Mouse (Mus musculus) stomach, embryonic 16.5 days (tissue): ENCODE data around the gene Cxcr2. TPM values are rescaled to one million over a fixed set of nuclear protein-coding genes. Genes with fewer than 3 reads are reported as not detected.

Experiments used
- ATAC-seq: fragments of 200-750 bp; cut with Nextera tagmentation; 2 replicates; pipeline ENCODE4 v1.8.0; 2017; ENCODE audit warnings: moderate number of reproducible peaks, moderate TSS enrichment; ENCODE audit not compliant: insufficient read depth, low FRiP score
- H3K27ac ChIP-seq: fragments of 300-500 bp; sonication (generic); 2 replicates; pipeline ENCODE4 v1.5.1; 2014; ENCODE audit warnings: low read length
- H3K27me3 ChIP-seq: fragments of 300-500 bp; sonication (generic); 2 replicates; pipeline ENCODE4 v1.6.1; 2014; ENCODE audit warnings: low read length, control low read depth, mixed read lengths; ENCODE audit not compliant: control insufficient read depth, insufficient read depth
- H3K36me3 ChIP-seq: fragments of 300-500 bp; sonication (generic); 2 replicates; pipeline ENCODE4 v1.6.1; 2014; ENCODE audit warnings: low read length; ENCODE audit not compliant: control insufficient read depth, insufficient read depth
- H3K4me1 ChIP-seq: fragments of 300-500 bp; sonication (generic); 2 replicates; pipeline ENCODE4 v1.6.1; 2014; ENCODE audit warnings: low read length, control low read depth, mixed read lengths; ENCODE audit not compliant: control insufficient read depth, insufficient read depth
- H3K4me2 ChIP-seq: fragments of 300-500 bp; sonication (generic); 2 replicates; pipeline ENCODE4 v1.6.1; 2014; ENCODE audit warnings: low read depth, low read length, mixed read lengths
- H3K4me3 ChIP-seq: fragments of 300-500 bp; sonication (generic); replicated peaks from 2 replicates; pipeline ENCODE4 v1.5.1; 2014; ENCODE audit warnings: mild to moderate bottlenecking, low read length
- H3K9ac ChIP-seq: fragments of 300-500 bp; sonication (generic); 2 replicates; pipeline ENCODE4 v1.6.1; 2014; ENCODE audit warnings: low read length
- H3K9me3 ChIP-seq: fragments of 300-500 bp; sonication (generic); replicated peaks from 2 replicates; pipeline ENCODE4 v1.6.1; 2016; ENCODE audit warnings: low read length, control low read depth; ENCODE audit not compliant: control insufficient read depth
- WGBS: fragments of 180-500 bp; shearing (Covaris S2); extraction: QIAGEN DNeasy Blood & Tissue Kit; methylation state at CpG from one replicate; pipeline ENCODE4 v1.1.7; 2014; 5-methylcytosine and 5-hydroxymethylcytosine counted together
- polyA plus RNA-seq: library from polyadenylated mRNA; unstranded; fragments of >200 nt; fragmentation: Nextera tagmentation; extraction: Ambion mirVana; gene quantifications from 2 replicates; pipeline ENCODE4 v1.2.1, GENCODE M21; 2015

Gene Cxcr2
- polyA plus RNA-seq, 1 experiment from 2014 or later, result 0.94 TPM

DNA sequence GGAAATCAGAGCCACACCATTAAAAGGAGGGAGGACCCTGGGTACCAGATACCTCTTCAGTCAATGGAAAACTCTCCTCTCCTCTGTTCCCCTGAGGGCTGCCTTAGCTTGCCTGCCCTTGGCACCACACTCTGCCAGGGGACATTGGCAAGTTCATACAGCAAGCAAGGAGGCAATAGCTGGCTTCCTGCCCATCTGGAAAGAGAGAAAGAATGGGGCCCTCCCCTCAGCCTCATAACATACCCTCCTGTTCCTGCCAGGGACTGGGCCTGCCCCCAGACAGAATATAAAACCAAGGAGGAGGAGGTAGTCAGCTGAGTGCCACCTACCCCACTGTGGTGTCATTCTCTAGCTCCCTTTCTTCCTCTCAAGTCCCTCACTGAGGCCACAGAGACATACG, 34.7 kb upstream of the Cxcr2 start:
- no peak overlapping the region for H3K27ac ChIP-seq
- no peak for ATAC-seq
- no peak overlapping the region for H3K4me3 ChIP-seq
- H3K4me1 ChIP-seq, result no peaks in the 10 kb centered on the region
- 87% methylated on average over 1 of the region's 1 CpGs for WGBS
- no peaks in the 10 kb centered on the region for H3K9me3 ChIP-seq
- H3K36me3 ChIP-seq, result no peaks in the 10 kb centered on the region
- H3K9ac ChIP-seq, result no peak overlapping the region
- no peak overlapping the region for H3K4me2 ChIP-seq
- peaks cover 7% of the 10 kb centered on the region for H3K27me3 ChIP-seq

DNA sequence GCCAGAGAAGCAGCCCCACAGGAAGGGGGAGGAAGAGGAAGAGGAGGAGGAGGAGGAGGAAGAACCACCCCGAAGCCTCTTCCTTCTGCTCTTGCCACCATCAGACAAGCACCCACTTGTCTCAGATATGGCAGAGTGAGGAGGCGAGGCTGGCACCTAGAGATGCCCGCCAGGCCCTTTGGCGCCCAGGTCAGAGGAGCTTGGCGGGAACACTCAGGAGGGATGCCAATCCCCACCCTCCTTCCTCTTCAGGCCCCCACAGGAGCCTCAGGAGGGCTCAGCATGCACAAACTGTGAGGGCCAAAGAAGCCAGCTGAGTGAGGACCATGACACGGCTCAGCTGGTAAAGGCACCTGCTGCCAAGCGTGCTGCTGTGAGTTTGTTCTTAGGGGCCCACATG, 32.7 kb upstream of the Cxcr2 start:
- Histone ChIP-seq H3K4me2 (no peak overlapping the region), H3K4me3 (no peak overlapping the region), H3K27me3 (peaks cover 7% of the 10 kb centered on the region), H3K27ac (no peak overlapping the region), H3K36me3 (no peaks in the 10 kb centered on the region), H3K9me3 (no peaks in the 10 kb centered on the region), H3K9ac (no peak overlapping the region), H3K4me1 (no peaks in the 10 kb centered on the region; the same call in 1 of the 2 replicates)
- 87% methylated on average over 7 of the region's 7 CpGs for WGBS
- no peak for ATAC-seq

DNA sequence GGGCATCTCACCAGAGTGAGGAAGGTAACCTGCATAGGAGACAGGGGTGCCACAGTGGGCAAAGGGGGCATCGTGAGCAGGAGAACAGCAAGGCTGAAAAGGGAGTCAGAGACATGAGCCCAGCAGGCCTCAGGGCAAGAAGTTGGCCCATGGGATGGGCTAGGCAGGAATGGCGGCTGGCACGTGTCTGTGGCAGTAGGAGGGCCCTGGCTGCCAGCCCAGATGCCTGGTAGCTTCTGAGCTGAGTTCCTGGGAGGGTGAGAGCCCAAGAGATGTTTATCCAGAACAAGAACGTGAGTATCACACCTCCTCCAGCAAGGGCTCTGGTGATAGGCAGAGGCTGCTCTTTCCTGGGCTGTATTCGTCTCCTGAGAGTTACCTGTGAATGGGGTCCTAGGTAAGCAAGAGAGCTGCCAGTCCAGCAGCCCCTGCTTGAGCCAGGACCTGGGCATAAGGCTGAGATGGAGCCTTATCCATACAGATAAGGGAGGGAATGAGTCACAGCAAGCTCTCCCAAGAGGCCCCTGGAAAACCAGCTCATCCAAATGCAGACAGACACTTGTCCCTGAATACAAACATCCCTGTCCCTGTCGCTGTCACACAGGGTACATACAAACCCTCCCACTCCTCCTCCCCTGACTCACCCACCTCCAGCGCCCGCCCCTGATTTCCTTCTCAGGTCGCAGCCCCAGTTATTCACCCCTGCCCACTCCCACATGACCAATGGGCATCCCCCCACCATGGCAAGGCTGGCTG, 31.8 kb upstream of the Cxcr2 start:
- H3K4me2 ChIP-seq, result no peak overlapping the region
- no peak for ATAC-seq
- no peak overlapping the region for H3K9ac ChIP-seq
- H3K9me3 ChIP-seq, result no peaks in the 10 kb centered on the region
- 44% methylated on average over 9 of the region's 9 CpGs for WGBS
- H3K36me3 ChIP-seq, result no peaks in the 10 kb centered on the region
- H3K4me1 ChIP-seq, result no peaks in the 10 kb centered on the region; the same call in 1 of the 2 replicates
- no peak overlapping the region for H3K4me3 ChIP-seq
- H3K27ac ChIP-seq, result no peak overlapping the region
- H3K27me3 ChIP-seq, result peaks cover 7% of the 10 kb centered on the region

DNA sequence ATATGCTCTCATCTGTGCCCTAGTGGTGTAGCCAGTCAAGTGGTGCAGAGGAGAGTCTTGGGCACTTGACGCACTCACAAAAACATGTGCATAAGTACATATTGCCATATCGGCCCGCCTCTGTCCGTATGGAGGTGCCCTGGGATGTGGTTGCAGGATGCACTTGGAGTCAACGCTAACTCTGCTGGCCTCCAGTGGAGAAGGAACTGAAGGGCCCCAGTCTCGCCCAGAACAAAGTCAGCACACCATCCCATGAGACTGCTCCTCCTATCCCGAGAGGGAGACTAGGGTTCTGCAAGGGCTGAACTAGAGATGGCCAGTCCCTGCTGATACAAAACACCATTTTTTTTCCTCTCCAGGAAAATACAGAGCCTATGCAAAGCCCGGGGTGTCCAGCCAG, 30.6 kb upstream of the Cxcr2 start:
- no peak overlapping the region for H3K4me2 ChIP-seq
- H3K4me1 ChIP-seq, result no peaks in the 10 kb centered on the region; the same call in 1 of the 2 replicates
- WGBS, result 73% methylated on average over 8 of the region's 8 CpGs
- no peak overlapping the region for H3K27ac ChIP-seq
- no peaks in the 10 kb centered on the region for H3K36me3 ChIP-seq
- H3K27me3 ChIP-seq, result peaks cover 7% of the 10 kb centered on the region
- no peak for ATAC-seq
- H3K9ac ChIP-seq, result no peak overlapping the region
- H3K9me3 ChIP-seq, result no peaks in the 10 kb centered on the region
- H3K4me3 ChIP-seq, result no peak overlapping the region

DNA sequence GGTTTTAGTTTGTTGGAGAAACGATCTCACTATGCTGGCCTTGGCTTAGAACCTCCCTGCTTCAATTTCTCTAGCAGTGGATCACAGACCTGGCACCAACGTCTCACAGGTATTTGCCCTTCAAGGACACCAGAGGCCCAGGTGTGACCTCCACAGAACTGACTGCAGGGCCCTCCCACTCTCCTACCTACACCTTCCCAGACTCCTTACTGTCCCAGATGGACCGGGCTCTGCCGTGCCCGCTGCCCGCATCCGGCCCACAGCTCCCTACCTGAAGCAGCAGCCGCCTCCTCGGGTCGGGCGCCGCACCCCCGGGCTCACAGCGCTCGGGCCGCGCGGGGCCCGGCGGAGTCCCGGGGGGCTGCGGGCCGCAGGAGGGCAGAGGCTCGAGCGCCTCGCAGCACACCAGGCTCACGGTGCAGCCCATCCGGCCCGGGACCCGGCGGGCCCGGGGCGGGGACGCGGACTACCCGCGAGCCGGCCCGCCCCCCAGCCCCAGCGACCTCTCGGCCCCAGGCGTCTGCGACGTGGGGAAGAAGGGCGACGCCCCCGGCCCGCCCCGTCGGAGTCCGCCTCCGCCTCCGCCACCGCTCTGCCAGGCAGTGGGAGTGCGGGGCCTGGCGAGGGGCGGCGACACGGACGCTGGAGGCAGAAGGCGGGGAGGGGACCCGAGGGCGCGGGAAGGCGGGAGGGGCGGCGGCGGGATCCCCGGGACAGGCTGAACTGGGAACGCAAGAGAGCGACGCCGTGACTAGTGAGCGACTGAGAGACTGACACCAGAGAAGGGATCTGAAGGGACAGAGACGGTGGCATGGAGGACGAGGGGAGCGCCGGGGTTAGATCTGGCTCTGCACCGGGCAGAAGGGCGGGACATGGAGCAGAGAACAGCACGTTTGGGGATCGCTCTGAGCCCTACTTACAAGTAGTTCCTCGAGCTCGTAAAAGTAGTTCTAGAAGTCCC, 29.5 kb upstream of the Cxcr2 start, which contains the start of gene Tns1:
TSS of gene Tns1 (minus strand) at position 429 of the 961 bp plus-strand sequence.
- Histone ChIP-seq H3K27ac (no peak within 1 kb of the TSS; the same call in 1 of the 2 replicates), H3K9ac (peak within 1 kb of the TSS; percentile 78), H3K9me3 (no peaks in the 10 kb centered on the region), H3K4me2 (peak within 1 kb of the TSS; percentile 98), H3K4me3 (peak within 1 kb of the TSS; percentile 62), H3K36me3 (no peaks in the 10 kb centered on the region), H3K27me3 (peaks cover 7% of the 10 kb centered on the region), H3K4me1 (no peaks in the 10 kb centered on the region; the same call in 1 of the 2 replicates)
- WGBS, result under 1% methylated on average over 78 of the region's 84 CpGs
- ATAC-seq, result peak; percentile 77

DNA sequence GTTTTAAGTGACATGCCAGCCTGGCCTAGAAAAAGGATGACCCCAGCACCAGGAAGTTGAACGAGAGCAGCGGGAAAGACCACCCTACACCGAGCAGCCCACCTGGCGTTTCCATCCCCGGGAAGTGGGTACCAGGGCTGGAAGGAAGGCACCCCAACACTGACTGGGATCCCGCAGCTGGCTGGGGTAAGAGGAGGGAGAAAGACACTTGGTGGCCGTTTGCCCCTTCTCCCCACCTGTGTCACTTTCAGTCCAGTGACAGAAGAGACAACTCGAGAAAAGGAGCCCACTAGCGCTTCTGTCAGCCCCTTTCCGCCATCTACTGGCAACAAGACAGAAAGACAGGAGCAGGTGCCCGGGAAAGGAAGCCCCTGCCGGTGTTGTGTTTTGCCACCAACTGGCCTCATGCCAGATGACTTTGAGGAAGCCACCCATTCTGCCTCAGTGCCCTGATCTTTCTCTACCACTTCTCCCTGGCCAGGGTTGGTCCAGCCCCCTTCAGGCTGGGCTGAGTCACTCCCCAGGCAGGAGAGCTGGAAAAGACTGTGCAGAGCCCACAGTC, 28.7 kb upstream of the Cxcr2 start, which contains the start of gene Rufy4:
TSS of gene Rufy4 (plus strand) at position 551 of the 562 bp plus-strand sequence.
- no peak within 1 kb of the TSS; the same call in 1 of the 2 replicates for H3K27ac ChIP-seq

DNA sequence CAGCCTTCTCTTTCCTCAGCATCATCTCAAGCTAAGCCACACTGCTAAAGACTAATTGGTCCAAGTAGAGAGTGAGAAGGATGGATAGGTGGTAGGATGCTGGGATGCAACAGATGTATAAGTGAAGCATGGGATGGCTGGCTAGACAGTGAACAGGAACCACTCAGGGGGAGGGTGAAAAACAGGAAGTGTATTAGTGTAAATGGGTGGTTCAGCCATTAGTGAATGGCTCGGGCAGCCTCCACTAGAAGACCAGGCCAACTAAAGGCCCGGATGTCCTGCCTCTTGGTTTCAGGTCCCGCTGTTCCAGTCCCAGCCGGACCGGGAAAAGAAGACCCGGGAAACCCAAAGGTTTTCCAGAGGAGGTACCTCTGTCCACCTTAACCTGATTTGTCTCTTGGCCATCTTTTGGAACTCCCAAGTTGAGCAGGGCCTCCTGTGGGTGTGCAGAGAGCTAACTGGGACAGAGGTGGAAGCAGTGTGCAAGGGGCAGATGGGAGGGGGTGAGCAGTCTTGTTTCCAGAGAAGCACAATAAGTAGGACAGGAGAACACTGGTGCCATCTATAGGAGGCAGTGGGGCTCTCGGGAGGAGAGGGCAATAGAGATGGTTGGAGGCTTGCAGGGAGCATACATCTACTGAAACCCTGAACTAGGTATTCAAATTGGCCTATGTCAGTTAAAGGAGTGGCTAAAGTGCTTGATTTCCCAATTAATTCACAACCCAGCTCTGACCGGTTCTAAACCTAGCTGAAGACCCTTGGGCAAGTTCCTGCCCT, 22.7 kb upstream of the Cxcr2 start:
- H3K36me3 ChIP-seq, result no peaks in the 10 kb centered on the region
- H3K4me2 ChIP-seq, result no peak overlapping the region
- no peak for ATAC-seq
- H3K9ac ChIP-seq, result no peak overlapping the region
- no peaks in the 10 kb centered on the region for H3K9me3 ChIP-seq
- H3K27me3 ChIP-seq, result no peaks in the 10 kb centered on the region
- no peak overlapping the region for H3K27ac ChIP-seq
- no peaks in the 10 kb centered on the region for H3K4me1 ChIP-seq
- WGBS, result 88% methylated on average over 8 of the region's 8 CpGs
- no peak overlapping the region for H3K4me3 ChIP-seq

More for the DNA sequence above, 28.7 kb upstream of the Cxcr2 start, which contains the start of gene Rufy4:
- no peaks in the 10 kb centered on the region for H3K9me3 ChIP-seq
- peaks cover 7% of the 10 kb centered on the region for H3K27me3 ChIP-seq
- H3K4me2 ChIP-seq, result peak within 1 kb of the TSS; percentile 98
- peak within 1 kb of the TSS; percentile 62 for H3K4me3 ChIP-seq
- no peaks in the 10 kb centered on the region for H3K36me3 ChIP-seq
- H3K9ac ChIP-seq, result peak within 1 kb of the TSS; percentile 78
- peak; percentile 22; the same call in 1 of the 2 replicates for ATAC-seq
- under 1% methylated on average over 12 of the region's 12 CpGs for WGBS
- H3K4me1 ChIP-seq, result no peaks in the 10 kb centered on the region; the same call in 1 of the 2 replicates

DNA sequence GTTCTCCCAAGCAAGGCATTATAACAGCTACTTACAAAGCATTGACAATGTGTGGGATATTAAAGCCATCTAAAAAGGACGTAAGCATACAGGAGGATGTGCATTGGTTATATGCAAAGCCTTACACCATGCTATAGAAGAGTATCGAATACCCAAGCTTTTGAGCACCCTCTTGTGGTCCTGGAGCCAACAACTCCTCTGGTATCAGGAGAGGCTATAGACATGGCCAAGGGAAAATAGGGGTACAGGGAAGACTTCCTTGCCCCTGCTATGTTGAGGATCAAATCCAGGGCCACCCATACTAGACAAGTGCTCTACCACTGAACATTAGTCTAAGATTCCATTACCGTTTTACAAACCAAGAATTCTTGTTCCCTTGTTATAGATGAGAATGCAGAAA, 21.8 kb upstream of the Cxcr2 start:
- no peaks in the 10 kb centered on the region for H3K4me1 ChIP-seq
- no peak overlapping the region for H3K4me2 ChIP-seq
- H3K27ac ChIP-seq, result no peak overlapping the region
- no peaks in the 10 kb centered on the region for H3K9me3 ChIP-seq
- no peak overlapping the region for H3K4me3 ChIP-seq
- no peaks in the 10 kb centered on the region for H3K27me3 ChIP-seq
- 66% methylated on average over 3 of the region's 3 CpGs for WGBS
- H3K9ac ChIP-seq, result no peak overlapping the region
- no peaks in the 10 kb centered on the region for H3K36me3 ChIP-seq
- ATAC-seq, result no peak
